In genomic region chr16:43309968-43310431, GRCm38 (mm10) we compare ENCODE assay signal across 10 mouse cellular contexts.
DNase-seq lines count a peak whose midpoint lies in the region; ATAC-seq and TF ChIP-seq lines count a peak whose summit lies in the region.
"Had no signal": no experiment of that assay in that cellular context is flagged by ENCODE, and none has a peak within 500 bp of the region (broad histone marks: within the 10 kb centered on the region; RNA-seq: fewer than 3 reads in every experiment).

No protein-coding gene starts in this region.

- TF ChIP-seq POLR2A in limb, embryonic 14.5 days (IDR thresholded peaks at IDR 0.05; ENCODE audit: borderline replicate concordance, extremely low read depth, insufficient read depth, insufficient read length): no peak

- H3K27me3 ChIP-seq in forebrain, embryonic 12.5 days: no peaks in the 10 kb centered on the region
- H3K27me3 ChIP-seq in limb, embryonic 14.5 days (ENCODE audit: control insufficient read depth, insufficient read depth, low read length): no peaks in the 10 kb centered on the region
- H3K27me3 ChIP-seq: liver, embryonic 13.5 days; Patski had no signal

- H3K4me1 ChIP-seq in forebrain, embryonic 12.5 days: peaks cover 27% of the 10 kb centered on the region
- peaks cover 10% of the 10 kb centered on the region for H3K4me1 ChIP-seq in limb, embryonic 14.5 days (ENCODE audit: control insufficient read depth, insufficient read depth, low read length)
- H3K4me1 ChIP-seq: liver, embryonic 13.5 days had no signal

- 8% methylated on average over 4 of the region's 4 CpGs for WGBS in forebrain, embryonic 12.5 days
- WGBS in limb, embryonic 14.5 days: 22% methylated on average over 4 of the region's 4 CpGs

- H3K9me3 ChIP-seq in forebrain, embryonic 12.5 days: no peaks in the 10 kb centered on the region
- no peaks in the 10 kb centered on the region for H3K9me3 ChIP-seq in limb, embryonic 14.5 days (ENCODE audit: control insufficient read depth, low read length)

- peak overlapping the region; percentile 88 for H3K27ac ChIP-seq in forebrain, embryonic 12.5 days
- 0 out of 2 replicates have a peak overlapping the region, but pooled peaks have one; percentile 6 for H3K27ac ChIP-seq in limb, embryonic 14.5 days (replicated peaks; ENCODE audit: low read depth, low read length)
- H3K27ac ChIP-seq: liver, embryonic 13.5 days had no signal

- H3K36me3 ChIP-seq in forebrain, embryonic 12.5 days (replicated peaks): no peaks in the 10 kb centered on the region
- no peaks in the 10 kb centered on the region for H3K36me3 ChIP-seq in limb, embryonic 14.5 days (ENCODE audit: control insufficient read depth, insufficient read depth, low read length)
- H3K36me3 ChIP-seq: liver, embryonic 13.5 days had no signal

- DNase-seq in ES-CJ7 (ENCODE audit: low read depth, low spot score) (peak; percentile 23), MN1 (ENCODE audit: low spot score) (no peak)
- DNase-seq in Muller cell, postnatal 12 days (ENCODE audit: inconsistent ontology term): peak; percentile 66
- DNase-seq in limb, embryonic 14.5 days (ENCODE audit: low spot score): no peak
- DNase-seq in layer of hippocampus, adult 9-11 months: no peak
- no peak for DNase-seq in c-Kit-positive CD71-positive TER-119-positive erythroid progenitor cells, embryonic 14.5 days (ENCODE audit: low spot score)
- DNase-seq: kidney, adult 18-20 months; liver, embryonic 13.5 days had no signal

- no peak overlapping the region for H3K9ac ChIP-seq in forebrain, embryonic 12.5 days
- no peak overlapping the region for H3K9ac ChIP-seq in limb, embryonic 14.5 days (ENCODE audit: low read depth, low read length, severe bottlenecking)
- H3K9ac ChIP-seq: liver, embryonic 13.5 days had no signal

- peak; percentile 95 for ATAC-seq in forebrain, embryonic 12.5 days (ENCODE audit: low FRiP score)
- ATAC-seq in limb, embryonic 14.5 days (ENCODE audit: low FRiP score, low read depth): no peak
- ATAC-seq: Patski had no signal

- H3K4me2 ChIP-seq in forebrain, embryonic 12.5 days: peak overlapping the region; percentile 24
- no peak overlapping the region for H3K4me2 ChIP-seq in limb, embryonic 14.5 days (replicated peaks; ENCODE audit: low read depth, low read length, severe bottlenecking)
- H3K4me2 ChIP-seq: liver, embryonic 13.5 days had no signal

- H3K4me3 ChIP-seq in forebrain, embryonic 12.5 days (replicated peaks): no peak overlapping the region
- H3K4me3 ChIP-seq in limb, embryonic 14.5 days (replicated peaks; ENCODE audit: low read length): no peak overlapping the region
- H3K4me3 ChIP-seq: liver, embryonic 13.5 days had no signal

Comparison
In these comparisons a context has a peak if more than half of its experiments do, and no peak if none do; other contexts are left out.
1. DNase-seq: peak in ES-CJ7 (single experiment) and Muller cell, postnatal 12 days (single experiment); none in limb, embryonic 14.5 days (single experiment), MN1 (single experiment), layer of hippocampus, adult 9-11 months (single experiment) and c-Kit-positive CD71-positive TER-119-positive erythroid progenitor cells, embryonic 14.5 days (single experiment).